Mouse (Mus musculus) thymus, postnatal 36 days (tissue): Measurements from ENCODE around the gene Fbp2.

Experiments
- DNase-seq, 2 experiments: peaks; one replicate each; pipeline ENCODE4 v3.0.0; 2022; ENCODE audit warnings: mixed read lengths in 2 of 2

The Fbp2 gene

GRCm38 (mm10) chr13:62857941-62858915 is at the start of gene Fbp2:
Gene Fbp2, minus strand, starts transcription at chr13:62858422.
- DNase-seq = no peak

GRCm38 (mm10) chr13:62907527-62908162 is 49.4 kb upstream of the Fbp2 start:
- DNase-seq = no peak

DNA sequence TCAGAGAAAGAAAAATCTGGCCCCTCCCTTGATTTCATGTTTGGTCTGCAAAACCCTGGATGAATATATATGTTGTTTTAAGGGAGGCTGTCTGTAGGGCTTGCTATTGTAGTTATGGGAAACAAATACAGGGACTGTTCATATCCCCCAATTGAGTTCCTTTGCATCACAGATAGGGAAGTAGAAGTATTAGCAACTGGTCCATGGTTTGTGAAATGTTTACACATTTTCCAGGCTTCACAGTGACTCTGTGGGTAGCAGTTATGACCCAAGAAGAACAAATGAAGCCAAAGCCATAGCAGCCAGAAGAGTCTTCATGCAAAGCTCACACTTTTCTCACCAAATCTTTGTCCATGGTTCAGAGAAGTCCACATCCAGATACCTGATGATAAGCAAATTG is 42.9 kb upstream of the Fbp2 start:
- DNase-seq = no peak

GRCm38 (mm10) chr13:62897927-62898646 is 39.9 kb upstream of the Fbp2 start:
- DNase-seq = no peak

- no peak for DNase-seq
Measured at GRCm38 (mm10) chr13:62893044-62893842, 35.0 kb upstream of the Fbp2 start.

- no peak for DNase-seq
Measured at GRCm38 (mm10) chr13:62889311-62889710, 31.1 kb upstream of the Fbp2 start.

- DNase-seq = peak; percentile 52 to 66
Measured at GRCm38 (mm10) chr13:62887712-62888441, 29.7 kb upstream of the Fbp2 start, which contains the start of gene Fbp1. Gene Fbp1, minus strand, starts transcription at chr13:62888282.

DNA sequence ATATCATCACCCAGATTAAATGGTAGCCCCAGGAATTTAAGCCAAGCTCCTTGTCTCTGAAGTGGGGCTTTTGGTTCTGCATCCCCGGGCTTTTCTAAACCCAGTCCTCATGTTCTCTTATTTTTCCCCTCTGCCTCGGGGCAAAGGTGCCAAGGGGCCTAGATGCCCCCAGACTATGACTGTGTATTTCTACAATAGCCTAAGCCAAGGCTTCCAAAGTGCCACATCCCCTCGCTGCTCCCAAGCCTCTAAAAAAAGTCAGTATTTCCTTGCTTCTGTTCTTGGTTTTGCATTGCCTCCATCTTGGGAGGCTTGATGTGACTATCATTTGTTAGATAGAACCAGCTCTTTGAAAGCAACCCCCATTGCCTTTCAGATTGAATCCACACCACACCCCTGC is 26.3 kb upstream of the Fbp2 start:
- no peak for DNase-seq

GRCm38 (mm10) chr13:62883925-62884324 is 25.7 kb upstream of the Fbp2 start:
- no peak for DNase-seq

- no peak for DNase-seq
Measured at GRCm38 (mm10) chr13:62883436-62883835, 25.2 kb upstream of the Fbp2 start.

- DNase-seq = no peak
Measured at GRCm38 (mm10) chr13:62882856-62883255, 24.6 kb upstream of the Fbp2 start.

- no peak for DNase-seq
Measured at GRCm38 (mm10) chr13:62881336-62881735, 23.1 kb upstream of the Fbp2 start.

- peak; percentile 53 to 65 for DNase-seq
Measured at GRCm38 (mm10) chr13:62879831-62880615, 21.8 kb upstream of the Fbp2 start.

- DNase-seq = no peak
Measured at GRCm38 (mm10) chr13:62879411-62879810, 21.2 kb upstream of the Fbp2 start.

DNA sequence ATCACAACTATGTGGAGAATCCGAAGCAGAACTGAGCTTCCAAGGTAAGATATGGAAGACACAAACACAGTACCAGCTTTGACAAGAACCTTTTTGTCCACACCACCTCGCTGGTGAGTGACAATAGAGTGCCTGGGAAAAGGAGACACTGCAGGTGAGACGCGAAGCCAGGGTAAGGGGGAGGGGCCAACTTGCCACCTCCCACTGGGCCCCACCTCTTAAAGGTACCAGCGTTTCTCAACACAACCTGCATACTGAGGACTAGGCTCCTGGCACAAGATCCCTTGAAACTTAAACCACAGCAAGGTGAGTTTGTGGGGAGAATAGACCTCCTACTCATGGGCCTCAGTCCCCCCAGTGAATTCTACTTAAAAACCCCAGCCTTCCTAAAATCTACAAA is 19.0 kb upstream of the Fbp2 start:
- no peak for DNase-seq

GRCm38 (mm10) chr13:62876111-62876510 is 17.9 kb upstream of the Fbp2 start:
- DNase-seq = no peak

DNA sequence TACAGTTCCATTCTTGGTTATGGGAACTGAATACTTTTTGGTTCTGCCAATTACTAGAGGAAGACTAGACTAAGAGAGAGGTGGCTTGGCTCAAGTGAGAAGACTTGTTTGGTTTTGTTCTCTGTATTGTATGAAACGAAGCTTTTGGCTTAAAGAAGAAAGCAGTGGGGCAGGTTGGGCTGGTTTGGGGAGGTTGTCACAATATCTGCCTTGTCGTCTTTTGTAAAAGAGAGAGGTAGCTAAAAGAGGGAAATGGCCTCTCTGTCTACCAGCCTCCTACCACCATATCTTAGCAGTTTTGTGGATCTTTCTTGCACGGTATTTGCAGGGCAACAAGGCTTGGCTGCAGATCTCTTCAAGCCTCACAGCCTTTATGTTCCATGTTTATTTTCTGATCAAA is 14.0 kb upstream of the Fbp2 start:
- DNase-seq = no peak

DNA sequence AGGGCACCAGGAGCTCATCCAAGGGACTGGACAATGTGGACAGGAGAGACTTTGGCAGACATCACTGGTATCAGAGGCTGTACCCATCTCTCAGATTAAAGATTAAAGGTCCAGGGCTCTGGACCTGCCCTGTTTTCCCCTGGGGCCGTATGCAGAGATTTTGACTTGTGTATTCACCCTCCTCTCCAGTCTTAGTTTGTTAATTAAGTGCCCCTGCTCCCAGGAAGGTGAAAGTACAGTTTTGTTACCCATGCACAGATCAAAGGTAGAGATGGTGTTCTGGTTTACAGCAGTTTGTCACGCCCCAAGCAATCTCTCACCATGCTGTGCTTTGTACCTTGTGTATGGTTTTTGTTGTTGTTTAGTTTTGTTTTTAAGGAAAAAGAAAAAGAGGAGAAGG is 12.4 kb upstream of the Fbp2 start:
- no peak for DNase-seq

- DNase-seq = no peak
Measured at GRCm38 (mm10) chr13:62866817-62867216, 8.6 kb upstream of the Fbp2 start.

DNA sequence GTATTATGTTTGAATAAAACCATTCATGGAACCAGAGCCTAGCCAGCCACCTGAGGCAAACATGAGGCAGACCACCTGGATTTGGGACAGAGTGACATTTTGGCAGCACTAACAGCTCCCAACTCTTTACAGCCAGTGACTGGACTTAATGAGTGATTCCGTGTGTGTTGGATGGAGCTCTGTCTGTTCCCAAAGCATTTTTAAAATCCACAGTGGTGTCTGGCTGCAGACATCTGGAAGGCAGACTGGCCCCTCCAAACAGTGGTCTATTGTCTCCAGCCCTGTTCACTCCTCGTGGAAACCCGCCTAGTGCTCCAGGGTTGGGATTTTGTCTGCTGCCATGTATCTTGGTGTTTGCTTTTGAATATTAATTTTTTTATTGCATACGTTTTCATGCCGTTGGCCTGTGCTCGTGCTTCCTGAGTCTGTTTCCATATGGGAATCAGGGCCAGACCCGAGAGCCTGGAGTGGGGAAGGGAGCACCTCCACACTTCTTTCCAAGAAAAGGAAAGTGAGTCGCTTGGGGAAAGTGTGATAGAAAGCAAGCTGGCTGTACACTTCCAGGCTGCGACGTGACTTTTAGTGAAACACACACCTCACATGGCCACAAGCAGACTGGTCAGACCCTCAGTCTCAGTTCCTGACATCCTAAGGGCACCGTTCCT is 7.6 kb upstream of the Fbp2 start:
- DNase-seq = no peak
